Mouse (Mus musculus) limb, embryonic 13.5 days (tissue): Measurements from ENCODE around the gene Syn2. TPM values are rescaled to one million over a fixed set of nuclear protein-coding genes. Genes with fewer than 3 reads are reported as not detected.

Source experiments
- ATAC-seq: fragments of 200-750 bp; cut with Nextera tagmentation; 2 replicates; pipeline ENCODE4 v1.8.0; 2017; ENCODE audit warnings: low read depth, moderate number of reproducible peaks, moderate TSS enrichment; ENCODE audit not compliant: low FRiP score
- H3K27ac ChIP-seq: fragments of 300-500 bp; sonication (generic); 2 replicates; pipeline ENCODE4 v1.5.1; 2015; ENCODE audit warnings: inconsistent platforms, mild to moderate bottlenecking, moderate library complexity
- H3K27me3 ChIP-seq: fragments of 300-500 bp; sonication (generic); 2 replicates; pipeline ENCODE4 v1.6.1; 2015; ENCODE audit warnings: mild to moderate bottlenecking, inconsistent platforms
- H3K36me3 ChIP-seq: fragments of 300-500 bp; sonication (generic); 2 replicates; pipeline ENCODE4 v1.6.1; 2015; ENCODE audit warnings: inconsistent platforms, mild to moderate bottlenecking, moderate library complexity
- H3K4me1 ChIP-seq: fragments of 300-500 bp; sonication (generic); 2 replicates; pipeline ENCODE4 v1.6.1; 2015; ENCODE audit warnings: inconsistent platforms
- H3K4me2 ChIP-seq: fragments of 300-500 bp; sonication (generic); replicated peaks from 2 replicates; pipeline ENCODE4 v1.6.1; 2015; ENCODE audit warnings: inconsistent platforms, mild to moderate bottlenecking, moderate library complexity
- H3K4me3 ChIP-seq: fragments of 300-500 bp; sonication (generic); 2 replicates; pipeline ENCODE4 v1.5.1; 2015; ENCODE audit warnings: moderate library complexity, mild to moderate bottlenecking, inconsistent platforms
- H3K9ac ChIP-seq: fragments of 300-500 bp; sonication (generic); 2 replicates; pipeline ENCODE4 v1.6.1; 2015; ENCODE audit warnings: mild to moderate bottlenecking, inconsistent platforms
- H3K9me3 ChIP-seq: fragments of 300-500 bp; sonication (generic); 2 replicates; pipeline ENCODE4 v1.6.1; 2016; ENCODE audit warnings: inconsistent platforms
- WGBS: fragments of 180-500 bp; shearing (Covaris S2); methylation state at CpG from one replicate; pipeline ENCODE4 v1.1.7; 2015; 5-methylcytosine and 5-hydroxymethylcytosine counted together
- polyA plus RNA-seq: library from polyadenylated mRNA; unstranded; fragments of >200 nt; fragmentation: Nextera tagmentation; extraction: Ambion mirVana; gene quantifications from 2 replicates; pipeline ENCODE4 v1.2.1, GENCODE M21; 2015

Syn2 gene
- polyA plus RNA-seq, 1 experiment from 2014 or later, result 1.1 TPM

DNA sequence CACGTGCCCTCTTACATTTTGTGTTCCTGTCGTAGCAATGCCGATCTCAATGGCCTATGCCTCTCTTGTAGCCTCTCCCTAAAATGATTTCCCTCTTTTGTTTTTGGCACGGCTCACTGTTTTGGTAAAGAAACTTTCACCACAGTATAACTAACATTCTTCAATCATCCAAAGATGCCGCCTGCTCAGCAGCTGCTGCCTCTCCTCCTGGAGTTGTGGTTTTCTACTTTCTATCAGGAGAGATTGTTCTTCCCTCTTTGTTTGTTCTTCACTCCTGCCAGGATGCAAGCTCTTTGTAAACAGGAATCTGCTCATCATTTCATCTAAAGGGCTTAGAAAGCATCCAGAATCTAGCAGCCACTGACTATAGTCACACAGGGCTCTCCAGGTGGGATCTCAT is 132.1 kb downstream of the Syn2 start:
- Histone ChIP-seq H3K4me3 (no peak overlapping the region), H3K4me2 (no peak overlapping the region), H3K27ac (no peak overlapping the region), H3K9ac (0 out of 2 replicates have a peak overlapping the region, but pooled peaks have one; percentile 2), H3K36me3 (no peaks in the 10 kb centered on the region), H3K9me3 (no peaks in the 10 kb centered on the region), H3K27me3 (no peaks in the 10 kb centered on the region; the same call in 1 of the 2 replicates), H3K4me1 (peaks cover 13% of the 10 kb centered on the region)
- ATAC-seq, result no peak
- 83% methylated on average over 5 of the region's 5 CpGs for WGBS

- Histone ChIP-seq H3K36me3 (no peaks in the 10 kb centered on the region), H3K9me3 (no peaks in the 10 kb centered on the region), H3K4me2 (no peak overlapping the region), H3K27me3 (no peaks in the 10 kb centered on the region; the same call in 1 of the 2 replicates), H3K4me1 (peaks cover 19% of the 10 kb centered on the region), H3K4me3 (no peak overlapping the region), H3K27ac (no peak overlapping the region), H3K9ac (no peak overlapping the region)
- ATAC-seq, result peak; percentile 74; the same call in 1 of the 2 replicates
- 36% methylated on average over 2 of the region's 2 CpGs for WGBS
These were observed 133.2 kb downstream of the Syn2 start for GRCm38 (mm10) chr6:115267916-115268315.

DNA sequence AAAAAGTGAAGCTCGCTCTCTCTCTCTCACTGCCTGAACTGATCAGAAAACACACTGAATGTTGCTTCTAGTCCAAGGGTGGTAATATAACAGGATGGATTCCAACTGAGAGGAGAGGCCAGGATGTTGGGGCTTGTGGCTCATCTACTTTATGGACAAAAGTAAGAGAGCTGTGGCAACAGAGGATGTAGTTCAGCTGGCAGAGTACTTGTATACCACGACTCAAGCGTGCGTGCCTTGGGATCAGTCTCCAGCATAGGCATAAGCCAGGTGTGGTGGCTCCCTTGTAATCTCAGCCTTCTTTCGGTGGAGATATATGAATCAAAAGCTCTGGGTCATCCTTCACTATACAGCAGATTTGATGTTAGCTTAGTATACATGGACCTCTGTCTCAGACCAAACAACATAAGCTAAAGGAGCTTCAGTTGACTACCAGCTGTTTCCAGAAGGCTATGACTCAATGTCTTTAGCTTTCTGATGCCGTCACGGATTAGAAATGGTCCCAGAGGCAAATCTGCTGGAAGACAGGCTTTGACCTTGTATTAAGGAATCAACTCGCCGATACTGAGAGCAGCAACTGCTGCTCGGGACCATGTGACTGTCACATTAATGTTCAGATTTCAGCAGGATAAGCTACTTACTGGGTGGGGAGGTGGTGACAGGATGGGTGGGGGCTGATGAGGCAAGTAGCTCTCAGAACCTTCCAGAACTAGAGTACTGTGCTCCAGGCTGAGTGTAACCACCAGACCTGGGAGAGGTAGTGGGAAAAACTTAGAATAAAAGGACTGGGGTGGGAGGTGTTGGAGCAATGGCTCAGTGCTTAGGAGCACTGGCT is 134.1 kb downstream of the Syn2 start:
- Histone ChIP-seq H3K27me3 (no peaks in the 10 kb centered on the region; the same call in 1 of the 2 replicates), H3K9me3 (no peaks in the 10 kb centered on the region), H3K4me1 (peaks cover 19% of the 10 kb centered on the region), H3K27ac (no peak overlapping the region), H3K36me3 (no peaks in the 10 kb centered on the region), H3K9ac (no peak overlapping the region), H3K4me2 (no peak overlapping the region), H3K4me3 (no peak overlapping the region)
- no peak for ATAC-seq
- 86% methylated on average over 10 of the region's 10 CpGs for WGBS

- WGBS, result 65% methylated on average over 5 of the region's 5 CpGs
- ATAC-seq, result no peak
- H3K27me3 ChIP-seq, result no peaks in the 10 kb centered on the region
- H3K4me2 ChIP-seq, result no peak overlapping the region
- no peaks in the 10 kb centered on the region for H3K9me3 ChIP-seq
- H3K4me3 ChIP-seq, result no peak overlapping the region
- no peaks in the 10 kb centered on the region for H3K36me3 ChIP-seq
- H3K9ac ChIP-seq, result no peak overlapping the region
- H3K27ac ChIP-seq, result no peak overlapping the region
- H3K4me1 ChIP-seq, result peaks cover 19% of the 10 kb centered on the region
These were observed 134.9 kb downstream of the Syn2 start for GRCm38 (mm10) chr6:115269561-115269960.

- WGBS, result 59% methylated on average over 2 of the region's 2 CpGs
- H3K27ac ChIP-seq, result no peak overlapping the region
- H3K36me3 ChIP-seq, result no peaks in the 10 kb centered on the region
- no peaks in the 10 kb centered on the region for H3K9me3 ChIP-seq
- no peak overlapping the region for H3K4me3 ChIP-seq
- ATAC-seq, result no peak
- peaks cover 19% of the 10 kb centered on the region for H3K4me1 ChIP-seq
- no peaks in the 10 kb centered on the region for H3K27me3 ChIP-seq
- no peak overlapping the region for H3K9ac ChIP-seq
- no peak overlapping the region for H3K4me2 ChIP-seq
These were observed 135.4 kb downstream of the Syn2 start for GRCm38 (mm10) chr6:115270085-115270484.

DNA sequence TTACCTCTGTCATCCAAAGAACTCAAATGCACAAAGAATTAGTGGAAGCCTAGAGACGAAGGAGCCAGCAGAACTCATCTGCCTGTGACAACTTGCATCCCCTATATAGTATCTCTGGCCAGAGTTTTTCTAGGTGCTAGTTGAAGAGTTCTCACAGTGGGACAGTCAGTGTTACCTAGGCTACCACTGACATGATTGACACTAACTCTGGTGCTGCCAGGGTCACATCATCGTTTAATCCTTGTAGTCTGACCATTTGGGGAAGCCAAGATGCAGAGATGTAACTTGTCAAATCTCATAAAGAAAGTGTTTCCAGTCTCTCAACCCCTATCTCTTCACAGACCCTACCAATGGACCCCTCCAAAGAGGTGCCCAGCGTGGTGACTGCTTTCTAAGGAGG is 136.6 kb downstream of the Syn2 start:
- 71% methylated on average over 3 of the region's 3 CpGs for WGBS
- no peak overlapping the region for H3K27ac ChIP-seq
- no peak for ATAC-seq

GRCm38 (mm10) chr6:115271866-115272271 is 137.2 kb downstream of the Syn2 start:
- Histone ChIP-seq H3K4me3 (no peak overlapping the region), H3K36me3 (no peaks in the 10 kb centered on the region), H3K9me3 (no peaks in the 10 kb centered on the region), H3K27ac (no peak overlapping the region), H3K4me1 (peaks cover 14% of the 10 kb centered on the region), H3K4me2 (peak overlapping the region; percentile 14; the same call in 1 of the 2 replicates), H3K9ac (no peak overlapping the region), H3K27me3 (no peaks in the 10 kb centered on the region)
- peak; percentile 37; the same call in 1 of the 2 replicates for ATAC-seq
- WGBS, result 7% methylated on average over 4 of the region's 4 CpGs

More for the DNA sequence above, 136.6 kb downstream of the Syn2 start:
- Histone ChIP-seq H3K27me3 (no peaks in the 10 kb centered on the region), H3K9me3 (no peaks in the 10 kb centered on the region), H3K9ac (no peak overlapping the region), H3K36me3 (no peaks in the 10 kb centered on the region), H3K4me2 (peak overlapping the region; percentile 14; the same call in 1 of the 2 replicates), H3K4me3 (no peak overlapping the region), H3K4me1 (peaks cover 14% of the 10 kb centered on the region)

GRCm38 (mm10) chr6:115273346-115273745 is 138.6 kb downstream of the Syn2 start:
- Histone ChIP-seq H3K9ac (no peak overlapping the region), H3K9me3 (no peaks in the 10 kb centered on the region), H3K27ac (no peak overlapping the region), H3K4me3 (no peak overlapping the region), H3K36me3 (no peaks in the 10 kb centered on the region), H3K4me2 (no peak overlapping the region), H3K4me1 (peaks cover 14% of the 10 kb centered on the region), H3K27me3 (no peaks in the 10 kb centered on the region)
- no peak for ATAC-seq
- WGBS, result 76% methylated on average over 10 of the region's 10 CpGs

GRCm38 (mm10) chr6:115274705-115275104 is 140.0 kb downstream of the Syn2 start:
- Histone ChIP-seq H3K9me3 (no peaks in the 10 kb centered on the region), H3K4me1 (peaks cover 14% of the 10 kb centered on the region), H3K9ac (no peak overlapping the region), H3K36me3 (no peaks in the 10 kb centered on the region), H3K4me3 (no peak overlapping the region), H3K27ac (no peak overlapping the region), H3K4me2 (no peak overlapping the region), H3K27me3 (no peaks in the 10 kb centered on the region)
- ATAC-seq, result no peak
- 73% methylated on average over 9 of the region's 9 CpGs for WGBS

DNA sequence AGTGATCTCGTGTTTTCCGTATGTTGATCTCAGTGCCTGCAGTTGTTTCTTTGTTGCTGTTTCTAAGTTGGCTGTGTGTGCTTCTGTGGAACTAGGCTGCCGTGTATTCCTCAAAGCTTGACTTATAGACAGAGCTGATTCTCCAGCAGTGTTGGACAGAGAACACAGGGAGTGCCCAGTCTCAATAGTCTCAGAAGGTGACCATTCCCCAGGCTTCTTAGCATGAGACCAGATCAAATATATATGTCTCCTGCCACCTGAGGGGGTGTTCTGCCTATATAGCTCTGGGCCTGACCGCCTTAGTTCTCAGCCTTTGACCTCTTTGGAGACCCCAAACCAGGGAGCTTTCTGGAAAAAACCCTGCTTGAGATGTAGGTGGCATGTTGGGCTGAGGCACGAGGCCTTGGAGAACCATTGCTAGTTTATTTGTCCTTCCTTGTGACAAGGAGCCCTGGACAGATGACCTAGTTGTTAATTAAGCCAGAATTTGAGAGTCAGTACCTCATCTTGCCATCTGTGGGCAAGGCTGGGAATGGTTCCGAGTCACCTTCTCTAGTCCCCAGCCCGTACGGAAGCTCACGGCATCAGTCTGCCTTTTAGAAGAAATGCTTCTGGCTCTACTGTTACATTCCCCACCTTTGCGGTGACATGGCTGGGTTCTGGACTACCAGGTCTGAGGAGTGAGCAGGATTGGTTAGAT is 140.6 kb downstream of the Syn2 start:
- peaks cover 11% of the 10 kb centered on the region for H3K4me1 ChIP-seq
- no peak overlapping the region for H3K4me2 ChIP-seq
- ATAC-seq, result no peak
- WGBS, result 86% methylated on average over 10 of the region's 10 CpGs
- H3K4me3 ChIP-seq, result no peak overlapping the region
- no peaks in the 10 kb centered on the region for H3K36me3 ChIP-seq
- H3K9me3 ChIP-seq, result no peaks in the 10 kb centered on the region
- no peak overlapping the region for H3K27ac ChIP-seq
- no peaks in the 10 kb centered on the region for H3K27me3 ChIP-seq
- H3K9ac ChIP-seq, result no peak overlapping the region

- Histone ChIP-seq H3K4me3 (no peak overlapping the region), H3K9me3 (no peaks in the 10 kb centered on the region), H3K4me2 (no peak overlapping the region), H3K4me1 (no peaks in the 10 kb centered on the region), H3K27ac (no peak overlapping the region), H3K27me3 (no peaks in the 10 kb centered on the region), H3K36me3 (no peaks in the 10 kb centered on the region), H3K9ac (no peak overlapping the region)
- WGBS, result 81% methylated on average over 8 of the region's 8 CpGs
- ATAC-seq, result no peak
These were observed 143.4 kb downstream of the Syn2 start for GRCm38 (mm10) chr6:115278086-115278485.

DNA sequence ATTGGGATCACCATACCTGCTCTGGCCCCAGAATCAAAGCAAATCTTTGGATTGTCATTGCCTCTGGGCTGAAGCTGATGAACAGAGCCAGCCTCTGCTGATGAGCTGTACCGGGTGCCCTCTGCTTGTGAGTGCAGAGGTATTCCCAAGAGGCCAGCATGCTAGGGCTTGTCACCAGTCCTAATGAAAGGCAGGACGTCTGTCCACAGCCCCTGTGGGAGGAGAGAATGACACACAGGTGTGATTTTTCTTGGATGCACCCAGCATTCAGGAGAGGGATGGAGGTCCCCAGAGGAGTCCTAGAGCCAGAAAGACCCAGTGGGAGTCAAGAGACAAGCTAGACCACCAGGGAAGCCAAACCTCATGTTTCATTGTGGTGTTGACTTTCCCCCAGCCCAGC is 144.9 kb downstream of the Syn2 start:
- 50% methylated on average over 2 of the region's 2 CpGs for WGBS
- no peaks in the 10 kb centered on the region for H3K27me3 ChIP-seq
- no peak overlapping the region for H3K4me2 ChIP-seq
- no peaks in the 10 kb centered on the region for H3K36me3 ChIP-seq
- no peak overlapping the region for H3K4me3 ChIP-seq
- no peak for ATAC-seq
- H3K9ac ChIP-seq, result no peak overlapping the region
- no peaks in the 10 kb centered on the region for H3K4me1 ChIP-seq
- no peaks in the 10 kb centered on the region for H3K9me3 ChIP-seq
- no peak overlapping the region for H3K27ac ChIP-seq
